Mouse (Mus musculus) embryonic fibroblast, embryonic 13.5 days (primary cell): ENCODE results near the gene Ltbp4.
A peak's percentile ranks its signal among the peaks of the same experiment; 100 is the strongest.

ENCODE experiments used
- CTCF ChIP-seq: IDR thresholded peaks from 2 replicates; pipeline ENCODE4 v1.5.1; 2011; ENCODE audit warnings: mild to moderate bottlenecking, control low read depth, low read length, moderate library complexity, borderline replicate concordance; ENCODE audit not compliant: insufficient read depth
- POLR2A ChIP-seq: IDR thresholded peaks from 2 replicates; pipeline ENCODE4 v1.6.1; 2011; ENCODE audit warnings: low read depth, mild to moderate bottlenecking, control low read depth, low read length, moderate library complexity

GRCm38 (mm10) chr7:27335928-27336823 lies 1.3 kb downstream of the Ltbp4 start:
- TF ChIP-seq POLR2A (peak; percentile 78), CTCF (peak; percentile 99)
